Mouse (Mus musculus) C2C12 (cell line): ENCODE data around the gene Ano10. TPM values are rescaled to one million over a fixed set of nuclear protein-coding genes. Genes with fewer than 3 reads are reported as not detected.

Experiments
- H3K27me3 ChIP-seq: one replicate; pipeline ENCODE4 v1.6.1; 2011; ENCODE audit not compliant: control insufficient read depth, insufficient read depth, insufficient read length
- H3K36me3 ChIP-seq: one replicate; pipeline ENCODE4 v1.6.1; 2011; ENCODE audit not compliant: control insufficient read depth, insufficient read depth
- H3K4me3 ChIP-seq: one replicate; pipeline ENCODE4 v1.5.1; 2011; ENCODE audit warnings: mild to moderate bottlenecking, control low read depth; ENCODE audit not compliant: poor library complexity, insufficient read depth, severe bottlenecking
- H3K79me2 ChIP-seq: one replicate; pipeline ENCODE4 v1.6.1; 2011; ENCODE audit not compliant: control insufficient read depth, insufficient read depth
- H3K79me3 ChIP-seq: one replicate; pipeline ENCODE4 v1.6.1; 2011; ENCODE audit warnings: low read depth, control low read depth
- H3ac ChIP-seq: one replicate; pipeline ENCODE3; 2011; ENCODE audit warnings: low read depth; ENCODE audit not compliant: control insufficient read depth, insufficient read length
- CEBPB ChIP-seq: IDR thresholded peaks from one replicate; pipeline ENCODE4 v1.6.1; 2011; ENCODE audit warnings: low read depth, mild to moderate bottlenecking, control low read depth, moderate library complexity
- CTCF ChIP-seq: IDR thresholded peaks from one replicate; pipeline ENCODE4 v1.5.1; 2011; ENCODE audit not compliant: control insufficient read depth, insufficient read depth, insufficient read length
- FOSL1 ChIP-seq: IDR thresholded peaks from one replicate; pipeline ENCODE4 v1.8.0; 2011; ENCODE audit warnings: mild to moderate bottlenecking, low read length; ENCODE audit not compliant: poor library complexity, insufficient read depth, severe bottlenecking
- MAX ChIP-seq: IDR thresholded peaks from one replicate; pipeline ENCODE4 v1.6.1; 2011; ENCODE audit warnings: mild to moderate bottlenecking, control low read depth
- MYOD1 ChIP-seq: IDR thresholded peaks from one replicate; pipeline ENCODE4 v1.6.1; 2011; ENCODE audit warnings: low read depth; ENCODE audit not compliant: control insufficient read depth, insufficient read length
- MYOG ChIP-seq: IDR thresholded peaks from one replicate; pipeline ENCODE4 v1.6.1; 2011; ENCODE audit not compliant: control insufficient read depth, insufficient read length; ENCODE audit errors: extremely low read depth
- USF1 ChIP-seq: IDR thresholded peaks from one replicate; pipeline ENCODE4 v1.6.1; 2011; ENCODE audit warnings: low read depth, mild to moderate bottlenecking, control low read depth, moderate library complexity
- polyA plus RNA-seq: library from polyadenylated mRNA; unstranded; fragments of >200 nt; fragmentation: generic; extraction: Trizol; gene quantifications from one replicate; pipeline ENCODE4 v1.2.1, GENCODE M21; 2012; ENCODE audit warnings: missing spikeins

The Ano10 gene
- polyA plus RNA-seq, 1 experiment, result 36.0 TPM

- no peaks in the 10 kb centered on the region for H3K79me3 ChIP-seq
- H3ac ChIP-seq, result no peak overlapping the region
- TF ChIP-seq FOSL1, result no peak
- TF ChIP-seq CEBPB, result no peak
- TF ChIP-seq MYOG, result no peak
- TF ChIP-seq MYOD1, result no peak
- TF ChIP-seq USF1, result no peak
- no peak for TF ChIP-seq CTCF
- TF ChIP-seq MAX, result no peak
- no peaks in the 10 kb centered on the region for H3K27me3 ChIP-seq
- H3K4me3 ChIP-seq, result no peak overlapping the region
- no peaks in the 10 kb centered on the region for H3K79me2 ChIP-seq
- H3K36me3 ChIP-seq, result no peaks in the 10 kb centered on the region
Observed at GRCm38 (mm10) chr9:122187451-122187921, 106.7 kb downstream of the Ano10 start.

GRCm38 (mm10) chr9:122186643-122187226 is 107.5 kb downstream of the Ano10 start:
- no peaks in the 10 kb centered on the region for H3K27me3 ChIP-seq
- no peak for TF ChIP-seq CTCF
- TF ChIP-seq FOSL1, result no peak
- TF ChIP-seq MAX, result no peak
- TF ChIP-seq CEBPB, result no peak
- no peak for TF ChIP-seq MYOD1
- no peak for TF ChIP-seq USF1
- TF ChIP-seq MYOG, result no peak
- no peaks in the 10 kb centered on the region for H3K36me3 ChIP-seq
- H3K79me3 ChIP-seq, result no peaks in the 10 kb centered on the region
- H3K4me3 ChIP-seq, result no peak overlapping the region
- H3K79me2 ChIP-seq, result no peaks in the 10 kb centered on the region
- no peak overlapping the region for H3ac ChIP-seq

- TF ChIP-seq MYOD1 (no peak), CEBPB (no peak), CTCF (no peak), FOSL1 (no peak), MAX (no peak), MYOG (no peak), USF1 (no peak)
- Histone ChIP-seq H3K79me2 (no peaks in the 10 kb centered on the region), H3K27me3 (no peaks in the 10 kb centered on the region), H3K79me3 (no peaks in the 10 kb centered on the region), H3K4me3 (no peak overlapping the region), H3ac (no peak overlapping the region), H3K36me3 (no peaks in the 10 kb centered on the region)
Observed at GRCm38 (mm10) chr9:122185953-122186352, 108.3 kb downstream of the Ano10 start.

GRCm38 (mm10) chr9:122185061-122185460 is 109.2 kb downstream of the Ano10 start:
- Histone ChIP-seq H3K4me3 (no peak overlapping the region), H3K79me2 (no peaks in the 10 kb centered on the region), H3K27me3 (no peaks in the 10 kb centered on the region), H3ac (no peak overlapping the region), H3K79me3 (no peaks in the 10 kb centered on the region), H3K36me3 (no peaks in the 10 kb centered on the region)
- no peak for TF ChIP-seq MYOD1
- no peak for TF ChIP-seq FOSL1
- no peak for TF ChIP-seq MYOG
- no peak for TF ChIP-seq USF1
- no peak for TF ChIP-seq MAX
- TF ChIP-seq CTCF, result peak; percentile 70
- TF ChIP-seq CEBPB, result no peak

- Histone ChIP-seq H3K27me3 (no peaks in the 10 kb centered on the region), H3ac (no peak overlapping the region), H3K79me3 (no peaks in the 10 kb centered on the region), H3K36me3 (no peaks in the 10 kb centered on the region), H3K4me3 (no peak overlapping the region), H3K79me2 (no peaks in the 10 kb centered on the region)
- no peak for TF ChIP-seq MAX
- TF ChIP-seq MYOD1, result no peak
- no peak for TF ChIP-seq FOSL1
- no peak for TF ChIP-seq CTCF
- TF ChIP-seq USF1, result no peak
- TF ChIP-seq CEBPB, result no peak
- no peak for TF ChIP-seq MYOG
Observed at GRCm38 (mm10) chr9:122184329-122184728, 109.9 kb downstream of the Ano10 start.
